Mouse (Mus musculus): ENCODE results near the gene Qser1. TPM values are rescaled to one million over a fixed set of nuclear protein-coding genes. Genes with fewer than 3 reads are reported as not detected.
A peak's percentile ranks its signal among the peaks of the same experiment; 100 is the strongest.

The Qser1 gene
- polyA plus RNA-seq, 2 experiments = 2.4 to 2.7 TPM

DNA sequence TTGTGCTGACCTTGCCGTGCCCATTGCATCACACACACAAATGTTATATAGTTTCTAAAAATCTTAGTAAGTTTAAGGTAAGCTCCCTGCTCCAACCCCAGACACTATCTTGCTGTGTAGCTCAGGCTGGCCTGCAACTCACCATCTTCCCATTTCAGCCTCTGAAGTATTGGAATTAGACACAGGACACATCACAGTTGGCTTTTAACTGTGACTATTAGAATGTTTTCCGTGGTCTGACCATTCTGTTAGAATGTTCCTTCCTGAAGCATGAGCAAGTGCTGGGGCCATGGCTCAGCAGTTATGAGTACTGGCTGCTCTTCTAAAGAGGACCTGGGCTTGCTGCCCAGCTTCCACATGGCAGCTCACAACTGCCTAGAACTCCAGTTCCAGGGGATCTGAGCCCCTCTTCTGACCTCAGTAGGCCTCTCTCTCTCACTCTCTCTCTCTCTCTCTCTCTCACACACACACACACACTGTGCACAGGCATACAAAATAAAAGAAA is 99.3 kb downstream of the Qser1 start:
- 61% methylated on average over 2 of the region's 2 CpGs for WGBS (ENCODE audit: insufficient replicate concordance)
- peaks cover 5% of the 10 kb centered on the region; the same call in 1 of the 2 replicates for H3K27me3 ChIP-seq (ENCODE audit: control insufficient read depth, insufficient read depth, low read length)
- no peaks in the 10 kb centered on the region for H3K9me3 ChIP-seq (ENCODE audit: control insufficient read depth, low read length)
- no peak for ATAC-seq (ENCODE audit: insufficient read depth)
- no peak for DNase-seq (ENCODE audit: low read depth in 3 of 3, low spot score in 3 of 3)
- TF ChIP-seq EP300 (IDR thresholded peaks at IDR 0.05; ENCODE audit: low read depth) (no peak), CTCF (IDR thresholded peaks at IDR 0.05; ENCODE audit: low read depth) (no peak)
- H3K4me3 ChIP-seq (ENCODE audit: insufficient read depth in 1 of 2, low read depth in 2 of 2, low read length in 2 of 2) = no peak overlapping the region
- H3K4me2 ChIP-seq (ENCODE audit: low read depth) = no peak overlapping the region
- no peak overlapping the region for H3K9ac ChIP-seq (replicated peaks)
- no peak overlapping the region for H3K27ac ChIP-seq
- no peaks in the 10 kb centered on the region for H3K36me3 ChIP-seq (replicated peaks; ENCODE audit: control insufficient read depth, insufficient read depth, low read depth)
- 0 out of 4 replicates have a peak, but pooled peaks cover 0 to 1% of the 10 kb centered on the region in 2 experiments for H3K4me1 ChIP-seq (replicated peaks; ENCODE audit: control insufficient read depth in 2 of 2, insufficient read depth in 2 of 2, low read length in 1 of 2)

DNA sequence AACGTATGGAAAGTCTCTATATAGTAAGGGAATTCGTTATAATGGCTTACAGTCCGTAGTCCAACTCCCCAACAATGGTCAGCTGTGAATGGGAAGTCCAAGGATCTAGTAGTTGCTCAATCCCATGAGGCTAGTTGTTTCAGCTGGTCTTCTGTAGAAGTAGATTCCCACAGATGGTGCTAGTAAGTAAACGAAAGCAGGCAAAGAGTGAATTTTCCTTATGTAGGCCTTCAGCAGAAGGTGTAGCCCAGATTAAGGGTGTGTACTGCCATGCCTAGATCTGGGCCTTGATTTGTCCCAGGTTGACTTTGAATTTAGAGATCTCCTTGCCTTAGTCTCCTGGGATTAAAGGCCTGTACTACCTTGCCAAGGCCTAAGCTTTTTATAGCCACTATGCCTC is 100.3 kb downstream of the Qser1 start, which contains the start of gene Pin1rt1:
Pin1rt1 (minus strand) TSS at position 101 of the 400 bp plus-strand sequence.
- WGBS (ENCODE audit: insufficient replicate concordance) = 64% methylated on average over 4 of the region's 4 CpGs
- Histone ChIP-seq H3K4me2 (ENCODE audit: low read depth) (no peak within 1 kb of the TSS), H3K27me3 (ENCODE audit: control insufficient read depth, insufficient read depth, low read length) (peaks cover 15% of the 10 kb centered on the region), H3K9ac (replicated peaks) (no peak within 1 kb of the TSS), H3K4me1 (replicated peaks; ENCODE audit: control insufficient read depth in 2 of 2, insufficient read depth in 2 of 2, low read length in 1 of 2) (0 out of 4 replicates have a peak, but pooled peaks cover 0 to 1% of the 10 kb centered on the region in 2 experiments), H3K36me3 (replicated peaks; ENCODE audit: control insufficient read depth, insufficient read depth, low read depth) (no peaks in the 10 kb centered on the region), H3K4me3 (ENCODE audit: insufficient read depth in 1 of 2, low read depth in 2 of 2, low read length in 2 of 2) (no peak within 1 kb of the TSS), H3K9me3 (ENCODE audit: control insufficient read depth, low read length) (no peaks in the 10 kb centered on the region), H3K27ac (no peak within 1 kb of the TSS)
- DNase-seq (ENCODE audit: low read depth in 3 of 3, low spot score in 3 of 3) (no peak), ATAC-seq (ENCODE audit: insufficient read depth) (no peak)
- TF ChIP-seq CTCF (IDR thresholded peaks at IDR 0.05; ENCODE audit: low read depth) (no peak), EP300 (IDR thresholded peaks at IDR 0.05; ENCODE audit: low read depth) (no peak)

DNA sequence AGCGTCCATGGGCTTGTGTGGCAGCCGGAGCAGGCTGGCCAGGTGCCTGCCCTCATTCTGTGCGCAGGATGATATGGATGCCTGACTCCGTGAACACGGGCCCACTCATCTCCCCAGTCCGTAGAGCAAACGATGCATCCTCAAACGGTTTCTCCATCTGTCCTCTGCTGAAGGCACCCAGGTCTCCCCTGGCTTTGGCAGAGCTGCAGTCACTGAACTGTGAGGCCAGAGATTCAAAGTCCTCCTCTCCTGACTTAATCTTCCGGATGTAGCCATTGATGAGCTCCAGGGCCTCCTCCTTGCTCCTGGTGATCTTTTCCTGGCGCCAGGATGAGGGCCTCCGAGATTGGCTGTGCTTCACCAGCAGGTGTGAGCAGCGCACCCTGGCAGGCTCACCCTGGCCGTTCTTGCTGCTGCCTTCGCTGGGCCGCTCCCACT is 102.3 kb downstream of the Qser1 start:
- no peaks in the 10 kb centered on the region for H3K9me3 ChIP-seq (ENCODE audit: control insufficient read depth, low read length)
- no peak for TF ChIP-seq EP300 (IDR thresholded peaks at IDR 0.05; ENCODE audit: low read depth)
- no peak for TF ChIP-seq CTCF (IDR thresholded peaks at IDR 0.05; ENCODE audit: low read depth)
- 64% methylated on average over 15 of the region's 15 CpGs for WGBS (ENCODE audit: insufficient replicate concordance)
- no peak overlapping the region for H3K9ac ChIP-seq (replicated peaks)
- peaks cover 22% of the 10 kb centered on the region for H3K27me3 ChIP-seq (ENCODE audit: control insufficient read depth, insufficient read depth, low read length)
- DNase-seq (ENCODE audit: low read depth in 3 of 3, low spot score in 3 of 3) (no peak), ATAC-seq (ENCODE audit: insufficient read depth) (no peak)
- H3K4me1 ChIP-seq (replicated peaks; ENCODE audit: control insufficient read depth in 2 of 2, insufficient read depth in 2 of 2, low read length in 1 of 2) = peaks cover 0 to 5% of the 10 kb centered on the region in 2 experiments; a peak in 1 of 4 replicates
- no peak overlapping the region for H3K4me2 ChIP-seq (ENCODE audit: low read depth)
- no peak overlapping the region for H3K27ac ChIP-seq
- H3K4me3 ChIP-seq (ENCODE audit: insufficient read depth in 1 of 2, low read depth in 2 of 2, low read length in 2 of 2) = no peak overlapping the region
- no peaks in the 10 kb centered on the region for H3K36me3 ChIP-seq (replicated peaks; ENCODE audit: control insufficient read depth, insufficient read depth, low read depth)

DNA sequence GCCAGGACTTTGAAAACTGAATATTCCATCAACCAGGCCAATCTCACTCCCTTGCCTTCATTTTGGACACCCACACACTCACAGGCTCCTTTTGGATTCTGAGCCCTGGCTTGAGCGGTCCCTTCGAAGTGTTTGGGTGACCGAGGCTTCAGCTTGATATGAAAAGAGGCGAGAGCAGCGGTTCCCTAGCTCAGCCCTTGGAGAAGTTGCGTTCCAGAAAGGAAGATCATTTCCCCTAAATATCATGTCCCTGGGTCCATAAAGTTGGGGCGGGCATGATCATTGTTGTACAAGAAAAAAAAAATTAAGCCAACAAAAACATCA is 104.1 kb downstream of the Qser1 start:
- H3K27me3 ChIP-seq (ENCODE audit: control insufficient read depth, insufficient read depth, low read length) = peaks cover 22% of the 10 kb centered on the region
- no peaks in the 10 kb centered on the region for H3K9me3 ChIP-seq (ENCODE audit: control insufficient read depth, low read length)
- peak overlapping the region; percentile 60 for H3K9ac ChIP-seq (replicated peaks)
- TF ChIP-seq CTCF (IDR thresholded peaks at IDR 0.05; ENCODE audit: low read depth) (no peak), EP300 (IDR thresholded peaks at IDR 0.05; ENCODE audit: low read depth) (no peak)
- H3K27ac ChIP-seq = no peak overlapping the region
- H3K4me1 ChIP-seq (replicated peaks; ENCODE audit: control insufficient read depth in 2 of 2, insufficient read depth in 2 of 2, low read length in 1 of 2) = peaks cover 0 to 5% of the 10 kb centered on the region in 2 experiments; a peak in 1 of 4 replicates
- WGBS (ENCODE audit: insufficient replicate concordance) = 6% methylated on average over 7 of the region's 7 CpGs
- DNase-seq (ENCODE audit: low read depth in 3 of 3, low spot score in 3 of 3) (no peak), ATAC-seq (ENCODE audit: insufficient read depth) (no peak)
- peak overlapping the region; percentile 69 for H3K4me2 ChIP-seq (ENCODE audit: low read depth)
- H3K4me3 ChIP-seq (ENCODE audit: insufficient read depth in 1 of 2, low read depth in 2 of 2, low read length in 2 of 2) = peak overlapping the region; percentile 70 to 76
- H3K36me3 ChIP-seq (replicated peaks; ENCODE audit: control insufficient read depth, insufficient read depth, low read depth) = no peaks in the 10 kb centered on the region

DNA sequence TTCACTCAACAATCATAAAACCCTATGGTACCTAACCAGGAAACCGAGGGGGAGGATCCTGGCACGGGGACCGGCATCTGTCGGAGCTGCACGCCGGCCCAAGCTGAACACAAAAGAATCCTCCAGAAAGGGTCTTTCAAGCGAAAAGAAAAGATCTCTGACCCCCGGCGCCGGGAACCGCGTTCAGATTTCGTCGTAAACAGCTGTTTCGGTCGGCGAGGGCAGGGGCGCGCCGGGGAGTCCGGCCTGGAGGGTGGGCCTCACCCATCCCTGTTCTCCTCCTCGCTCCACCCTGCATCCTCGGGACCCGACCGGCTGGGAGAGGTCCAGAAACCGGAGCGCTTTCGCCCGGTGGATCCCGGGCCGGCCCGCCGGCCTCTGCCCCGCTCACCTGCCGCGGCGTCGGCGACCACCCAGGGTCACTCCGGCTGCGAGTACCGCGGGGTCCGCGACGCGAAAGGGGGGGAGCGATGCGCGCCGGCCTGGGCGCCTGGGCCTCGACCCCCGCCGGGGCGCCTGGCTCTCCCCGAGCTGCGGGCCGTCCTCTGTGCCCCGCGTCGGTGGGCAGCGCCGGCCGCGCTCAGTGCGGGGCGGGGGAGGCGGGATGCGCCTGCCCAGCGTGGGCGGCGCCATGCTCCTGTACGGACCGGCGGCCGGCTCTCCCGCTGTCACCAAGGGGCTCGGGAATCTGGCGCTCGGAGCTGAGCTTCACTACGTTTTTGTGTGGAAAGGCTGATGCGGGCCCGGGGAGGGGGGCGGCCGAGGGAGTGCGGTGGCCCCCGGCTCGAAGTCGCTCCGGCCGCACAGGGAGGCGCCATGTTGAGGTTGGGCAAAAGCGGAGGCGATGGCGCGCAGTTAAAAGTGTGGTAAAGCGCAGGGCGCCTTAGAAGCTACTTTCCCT is 104.7 kb downstream of the Qser1 start, which contains the start of gene Tcp11l1:
Tcp11l1 (minus strand) TSS at position 585 of the 901 bp plus-strand sequence.
- Histone ChIP-seq H3K4me1 (replicated peaks; ENCODE audit: control insufficient read depth in 2 of 2, insufficient read depth in 2 of 2, low read length in 1 of 2) (peaks cover 0 to 5% of the 10 kb centered on the region in 2 experiments; a peak in 1 of 4 replicates), H3K4me3 (ENCODE audit: insufficient read depth in 1 of 2, low read depth in 2 of 2, low read length in 2 of 2) (peak within 1 kb of the TSS; percentile 70 to 76), H3K27me3 (ENCODE audit: control insufficient read depth, insufficient read depth, low read length) (peaks cover 22% of the 10 kb centered on the region), H3K4me2 (ENCODE audit: low read depth) (peak within 1 kb of the TSS; percentile 69), H3K36me3 (replicated peaks; ENCODE audit: control insufficient read depth, insufficient read depth, low read depth) (no peaks in the 10 kb centered on the region), H3K9me3 (ENCODE audit: control insufficient read depth, low read length) (no peaks in the 10 kb centered on the region), H3K9ac (replicated peaks) (peak within 1 kb of the TSS; percentile 60), H3K27ac (no peak within 1 kb of the TSS)
- no peak for DNase-seq (ENCODE audit: low read depth in 3 of 3, low spot score in 3 of 3)
- under 1% methylated on average over 88 of the region's 99 CpGs for WGBS (ENCODE audit: insufficient replicate concordance)
- ATAC-seq (ENCODE audit: insufficient read depth) = peak; percentile 67
- no peak for TF ChIP-seq CTCF (IDR thresholded peaks at IDR 0.05; ENCODE audit: low read depth)
- TF ChIP-seq EP300 (IDR thresholded peaks at IDR 0.05; ENCODE audit: low read depth) = no peak

Measured in liver, embryonic 14.5 days (tissue).